Mouse (Mus musculus): Measurements from ENCODE around the gene Rprd1b. TPM values are rescaled to one million over a fixed set of nuclear protein-coding genes. Genes with fewer than 3 reads are reported as not detected.

Rprd1b gene
- polyA plus RNA-seq, 1 experiment from 2014 or later: 64.4 TPM

DNA sequence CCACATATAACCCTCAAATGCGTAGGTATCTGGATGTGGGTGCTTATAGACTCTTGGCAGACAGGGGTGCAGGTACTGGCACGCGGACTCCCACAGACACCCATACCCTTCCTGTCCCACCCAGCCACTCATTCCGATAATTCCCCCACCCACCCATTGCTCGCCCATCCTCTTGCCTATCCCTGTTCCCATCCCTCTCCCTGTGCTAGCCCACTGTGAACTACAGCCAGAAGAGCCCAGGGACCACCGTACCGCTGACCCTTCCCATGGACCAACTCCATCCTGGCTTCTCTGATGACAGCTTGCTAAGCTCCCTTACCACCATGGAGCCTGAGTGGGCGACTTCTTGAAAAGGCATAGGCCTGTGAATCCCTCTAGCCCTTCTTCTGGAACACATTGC, 118.7 kb downstream of the Rprd1b start:
- no peaks in the 10 kb centered on the region for H3K9me3 ChIP-seq (replicated peaks)
- peaks cover 40% of the 10 kb centered on the region for H3K27me3 ChIP-seq (ENCODE audit: low read depth, poor library complexity, severe bottlenecking)
- no peak overlapping the region for H3K27ac ChIP-seq
- H3K36me3 ChIP-seq: no peaks in the 10 kb centered on the region
- no peak for DNase-seq (ENCODE audit: low spot score)
- WGBS: 93% methylated on average over 8 of the region's 8 CpGs
- no peak overlapping the region for H3K4me3 ChIP-seq
- peaks cover 29% of the 10 kb centered on the region for H3K4me1 ChIP-seq

DNA sequence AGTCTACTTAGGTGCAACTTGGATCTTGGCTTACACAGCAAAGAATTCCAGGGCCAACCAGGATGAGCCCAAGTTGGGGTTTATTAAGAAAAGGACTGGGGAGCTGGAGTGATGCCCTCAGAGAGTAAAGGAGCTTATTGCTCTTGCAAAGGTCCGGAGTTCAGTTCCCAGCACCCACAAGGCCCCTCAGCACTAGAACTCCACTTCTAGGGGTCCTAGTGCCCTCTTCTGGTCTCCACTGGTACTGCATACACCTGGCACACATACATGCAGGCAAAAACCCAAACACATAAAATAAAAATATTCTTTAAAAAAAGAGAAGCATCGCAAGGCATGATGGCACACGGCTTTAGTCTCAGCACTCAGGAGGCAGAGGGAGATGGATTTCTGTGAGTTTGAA, 122.8 kb downstream of the Rprd1b start:
- Histone ChIP-seq H3K4me3 (no peak overlapping the region), H3K27ac (no peak overlapping the region), H3K4me1 (peaks cover 27% of the 10 kb centered on the region), H3K9me3 (replicated peaks) (no peaks in the 10 kb centered on the region), H3K27me3 (ENCODE audit: low read depth, poor library complexity, severe bottlenecking) (peaks cover 25% of the 10 kb centered on the region), H3K36me3 (no peaks in the 10 kb centered on the region)
- DNase-seq (ENCODE audit: low spot score): no peak
- WGBS: 98% methylated on average over 3 of the region's 3 CpGs

DNA sequence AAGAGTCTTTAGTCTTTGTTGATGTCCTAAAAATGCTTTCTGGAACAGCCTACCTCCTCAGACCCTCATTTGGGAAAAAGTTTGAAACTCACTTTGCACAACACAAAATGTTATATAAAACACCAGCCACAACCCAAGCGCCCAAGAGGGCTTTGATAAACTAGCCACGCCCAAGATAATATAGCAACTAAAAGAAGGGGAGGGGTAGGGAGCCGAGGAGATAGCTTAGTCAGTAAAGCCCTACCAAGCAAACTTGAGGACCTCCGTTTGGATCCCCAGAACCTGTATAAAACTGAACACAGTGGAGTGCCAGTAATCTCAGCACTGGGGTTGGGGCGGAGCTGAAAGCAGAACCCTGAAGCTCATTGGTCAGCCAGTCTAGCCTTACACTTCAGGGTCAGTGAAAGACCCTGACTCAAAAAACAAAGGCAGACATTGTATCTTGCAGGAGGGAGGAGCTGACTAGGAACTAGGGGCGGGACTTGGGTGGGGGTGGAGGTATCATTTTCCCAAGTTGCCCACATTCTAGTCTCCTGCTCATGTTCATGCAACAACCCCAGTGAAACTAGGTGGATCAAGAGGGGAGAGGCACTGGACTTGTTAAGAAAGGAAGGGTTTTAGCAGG, 124.5 kb downstream of the Rprd1b start:
- peak overlapping the region; percentile 82 for H3K27ac ChIP-seq
- no peak for DNase-seq (ENCODE audit: low spot score)
- H3K27me3 ChIP-seq (ENCODE audit: low read depth, poor library complexity, severe bottlenecking): peaks cover 10% of the 10 kb centered on the region; the same call in 1 of the 2 replicates
- 54% methylated on average over 6 of the region's 6 CpGs for WGBS
- H3K4me1 ChIP-seq: peaks cover 24% of the 10 kb centered on the region
- H3K4me3 ChIP-seq: no peak overlapping the region
- no peaks in the 10 kb centered on the region for H3K9me3 ChIP-seq (replicated peaks)
- no peaks in the 10 kb centered on the region for H3K36me3 ChIP-seq

DNA sequence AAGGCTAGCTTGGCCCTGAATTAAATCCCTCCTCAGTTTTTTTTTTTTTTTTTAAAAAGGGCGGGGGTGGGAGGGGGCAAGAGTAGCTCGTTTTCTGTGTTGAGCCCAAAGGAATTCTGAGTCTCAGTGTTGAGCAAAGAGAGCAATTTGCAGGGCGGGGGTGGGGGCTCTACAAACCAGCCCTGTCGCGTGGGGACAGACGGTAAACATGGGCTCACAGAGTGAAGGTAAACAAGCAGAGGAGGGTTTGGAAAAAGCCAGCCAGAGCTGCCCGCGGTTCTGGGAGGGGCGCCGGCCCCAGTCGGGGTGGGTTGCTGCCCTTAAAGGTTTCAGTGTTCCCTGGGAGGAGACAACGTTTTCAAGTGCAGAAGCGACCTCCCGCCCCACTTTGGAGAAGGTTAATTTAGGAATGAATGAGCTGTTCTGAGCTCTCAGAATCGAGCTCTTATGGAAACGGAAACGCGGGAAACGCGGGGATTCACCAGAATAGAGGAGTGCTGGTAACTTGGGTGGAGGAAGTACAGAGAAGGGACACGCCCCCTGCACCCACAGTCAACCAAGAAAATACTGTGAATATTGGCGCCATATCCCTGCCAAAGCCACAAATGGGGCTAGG, 125.5 kb downstream of the Rprd1b start:
- DNase-seq (ENCODE audit: low spot score): peak; percentile 62
- Histone ChIP-seq H3K4me3 (peak overlapping the region; percentile 51), H3K4me1 (peaks cover 24% of the 10 kb centered on the region), H3K36me3 (no peaks in the 10 kb centered on the region), H3K27me3 (ENCODE audit: low read depth, poor library complexity, severe bottlenecking) (0 out of 2 replicates have a peak, but pooled peaks cover 7% of the 10 kb centered on the region), H3K9me3 (replicated peaks) (no peaks in the 10 kb centered on the region), H3K27ac (peak overlapping the region; percentile 82)
- WGBS: 1% methylated on average over 22 of the region's 22 CpGs

DNA sequence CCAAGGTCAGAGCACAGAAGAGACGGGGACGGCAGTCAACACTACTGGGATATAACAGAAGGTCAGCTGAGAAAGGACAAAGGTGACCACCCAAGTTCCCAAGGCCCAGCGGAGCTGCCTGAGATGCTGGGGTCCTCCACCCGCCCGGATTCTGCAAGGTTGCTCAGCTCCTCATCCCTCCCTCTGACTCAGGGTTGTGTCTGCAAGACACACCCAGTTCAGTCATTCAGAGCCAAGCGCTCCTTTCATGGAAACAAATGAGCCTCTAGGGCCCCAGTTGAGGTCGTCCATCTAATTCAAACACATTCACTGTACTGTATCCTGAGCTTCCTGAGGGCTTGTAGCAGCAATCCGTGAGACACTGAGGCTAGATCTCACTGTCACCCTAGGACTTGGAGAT, 126.3 kb downstream of the Rprd1b start:
- H3K4me1 ChIP-seq: peaks cover 27% of the 10 kb centered on the region
- 0 out of 2 replicates have a peak, but pooled peaks cover 7% of the 10 kb centered on the region for H3K27me3 ChIP-seq (ENCODE audit: low read depth, poor library complexity, severe bottlenecking)
- H3K9me3 ChIP-seq (replicated peaks): no peaks in the 10 kb centered on the region
- 64% methylated on average over 8 of the region's 8 CpGs for WGBS
- no peak overlapping the region for H3K4me3 ChIP-seq
- H3K27ac ChIP-seq: peak overlapping the region; percentile 82; the same call in 1 of the 2 replicates
- DNase-seq (ENCODE audit: low spot score): no peak
- H3K36me3 ChIP-seq: no peaks in the 10 kb centered on the region

DNA sequence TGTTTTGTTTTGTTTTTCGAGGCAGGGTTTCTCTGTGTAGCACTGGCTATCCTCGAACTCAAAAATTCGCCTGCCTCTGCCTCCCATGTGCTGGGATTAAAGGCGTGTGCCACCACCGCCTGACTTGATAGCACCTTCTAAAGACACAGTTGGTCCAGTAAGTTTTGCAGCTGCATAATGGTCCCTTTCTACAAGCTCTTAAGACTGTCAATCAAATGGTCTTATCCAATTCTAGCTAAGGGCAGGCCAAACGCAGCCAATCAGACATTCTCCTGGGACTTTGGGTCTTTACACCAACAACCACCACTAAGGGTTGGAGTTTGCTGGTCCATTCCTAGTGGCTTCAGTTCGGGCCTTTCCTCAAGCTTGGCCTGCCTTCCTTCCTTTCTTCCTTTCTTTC, 126.8 kb downstream of the Rprd1b start:
- WGBS: 86% methylated on average over 7 of the region's 7 CpGs
- no peaks in the 10 kb centered on the region for H3K36me3 ChIP-seq
- H3K27ac ChIP-seq: no peak overlapping the region
- H3K27me3 ChIP-seq (ENCODE audit: low read depth, poor library complexity, severe bottlenecking): 0 out of 2 replicates have a peak, but pooled peaks cover 7% of the 10 kb centered on the region
- peaks cover 32% of the 10 kb centered on the region for H3K4me1 ChIP-seq
- no peak for DNase-seq (ENCODE audit: low spot score)
- H3K9me3 ChIP-seq (replicated peaks): no peaks in the 10 kb centered on the region
- H3K4me3 ChIP-seq: no peak overlapping the region

DNA sequence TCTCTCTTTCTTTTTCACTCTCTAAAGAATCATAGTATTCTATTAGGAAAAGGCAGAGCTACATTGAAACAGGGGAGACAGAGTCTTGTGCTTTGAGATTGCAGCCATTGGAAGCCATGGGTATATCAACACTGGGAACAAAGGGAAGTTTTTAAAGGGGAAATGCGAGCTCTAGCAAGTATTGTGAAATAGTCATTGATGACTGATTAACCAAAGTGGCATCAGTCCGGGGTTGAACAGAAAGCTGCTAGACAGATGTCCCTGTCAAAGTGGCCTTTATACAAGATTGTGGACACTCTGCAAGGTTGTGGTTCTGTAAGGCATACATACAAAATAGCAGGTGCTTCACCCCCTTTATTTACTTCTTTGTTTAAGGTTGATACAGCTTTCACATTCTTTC, 127.3 kb downstream of the Rprd1b start:
- WGBS: 87% methylated on average over 2 of the region's 2 CpGs
- Histone ChIP-seq H3K4me1 (peaks cover 37% of the 10 kb centered on the region), H3K9me3 (replicated peaks) (no peaks in the 10 kb centered on the region), H3K27me3 (ENCODE audit: low read depth, poor library complexity, severe bottlenecking) (0 out of 2 replicates have a peak, but pooled peaks cover 7% of the 10 kb centered on the region), H3K27ac (no peak overlapping the region), H3K36me3 (no peaks in the 10 kb centered on the region), H3K4me3 (no peak overlapping the region)
- DNase-seq (ENCODE audit: low spot score): no peak

DNA sequence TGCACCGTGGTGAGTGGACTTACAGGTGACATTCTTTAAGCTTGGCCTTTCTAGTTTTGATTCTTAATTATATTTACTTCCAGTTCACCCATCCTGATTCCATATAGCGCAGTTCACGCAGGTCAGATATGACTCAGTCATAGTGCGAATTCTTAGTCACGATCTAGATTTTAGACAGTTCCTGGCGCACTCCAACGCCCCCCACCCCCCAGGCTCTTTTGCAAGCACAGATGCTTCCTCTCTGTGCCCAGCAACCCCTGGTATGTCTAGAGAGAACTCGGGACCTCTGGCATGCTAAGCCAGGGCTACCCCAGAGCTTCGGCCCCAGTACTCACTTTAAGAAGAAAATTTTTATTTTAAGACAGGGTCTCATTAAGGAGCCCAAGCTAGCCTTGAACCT, 128.2 kb downstream of the Rprd1b start:
- no peak for DNase-seq (ENCODE audit: low spot score)
- H3K4me3 ChIP-seq: no peak overlapping the region
- no peak overlapping the region for H3K27ac ChIP-seq
- H3K36me3 ChIP-seq: no peaks in the 10 kb centered on the region
- 91% methylated on average over 9 of the region's 9 CpGs for WGBS
- no peaks in the 10 kb centered on the region for H3K9me3 ChIP-seq (replicated peaks)
- H3K4me1 ChIP-seq: peaks cover 39% of the 10 kb centered on the region
- H3K27me3 ChIP-seq (ENCODE audit: low read depth, poor library complexity, severe bottlenecking): 0 out of 2 replicates have a peak, but pooled peaks cover 7% of the 10 kb centered on the region

DNA sequence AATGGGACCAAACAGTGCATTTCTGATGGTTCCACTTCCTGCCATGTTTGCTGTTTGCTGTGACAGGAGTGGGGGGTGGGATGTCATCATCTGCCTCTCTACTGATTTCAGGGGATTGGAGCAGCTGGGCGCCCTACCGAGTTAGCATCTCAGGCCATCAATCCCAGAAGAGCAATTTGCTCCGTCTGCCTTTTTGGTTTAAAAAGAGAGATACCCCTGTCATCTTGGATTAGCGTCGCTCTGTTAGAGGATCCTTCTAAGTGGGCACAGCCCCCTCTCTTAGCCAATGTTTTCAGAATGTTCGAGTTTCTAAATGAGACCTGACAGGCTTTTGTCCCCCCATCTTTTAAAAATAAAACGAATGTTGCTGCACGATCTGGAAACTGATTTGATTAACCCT, 129.4 kb downstream of the Rprd1b start:
- H3K27ac ChIP-seq: no peak overlapping the region
- no peak overlapping the region for H3K4me3 ChIP-seq
- 75% methylated on average over 8 of the region's 8 CpGs for WGBS
- DNase-seq (ENCODE audit: low spot score): no peak
- no peaks in the 10 kb centered on the region for H3K36me3 ChIP-seq
- H3K9me3 ChIP-seq (replicated peaks): no peaks in the 10 kb centered on the region
- H3K4me1 ChIP-seq: peaks cover 35% of the 10 kb centered on the region
- H3K27me3 ChIP-seq (ENCODE audit: low read depth, poor library complexity, severe bottlenecking): 0 out of 2 replicates have a peak, but pooled peaks cover 7% of the 10 kb centered on the region

DNA sequence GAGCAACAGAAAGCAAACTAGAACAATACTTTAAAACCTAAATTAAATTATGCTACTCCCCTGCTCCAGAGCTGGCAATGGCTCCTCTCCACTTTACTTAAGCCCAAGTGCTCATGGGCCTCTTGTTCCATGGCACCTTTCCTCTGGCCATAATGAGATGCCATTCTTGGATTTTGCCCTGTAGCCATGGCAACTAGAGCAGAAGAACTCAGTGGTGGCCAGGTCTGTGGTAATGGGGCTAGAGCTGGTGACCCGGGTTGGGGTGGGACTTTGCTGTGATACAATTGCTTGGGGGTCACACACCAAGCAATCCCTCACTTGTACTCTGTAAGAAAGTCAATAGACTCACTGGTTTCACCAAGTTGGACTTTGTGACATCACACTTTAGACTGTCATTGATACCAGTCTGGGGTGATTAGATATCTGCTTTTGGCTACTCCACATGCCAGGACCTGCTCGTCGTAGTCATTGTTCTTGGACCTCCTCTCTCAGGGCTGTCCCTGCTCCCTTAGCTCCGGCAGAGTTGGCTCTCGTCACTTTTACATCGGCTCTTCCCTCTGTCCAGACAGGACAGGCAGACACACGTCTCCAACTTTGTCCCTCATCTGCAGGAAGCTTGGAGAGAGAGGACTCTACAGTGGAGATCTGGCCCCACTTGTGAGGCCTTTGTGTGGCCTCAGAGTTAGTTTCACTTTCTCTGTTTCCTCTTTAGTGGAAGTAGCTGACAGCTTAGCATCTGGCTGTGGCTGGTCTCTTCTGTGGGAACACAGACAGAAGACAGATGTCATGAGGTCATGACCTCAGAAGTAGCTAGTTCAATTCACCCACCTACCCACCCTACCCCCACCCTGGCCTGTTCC, 131.3 kb downstream of the Rprd1b start:
- 45% methylated on average over 7 of the region's 7 CpGs for WGBS
- no peak for DNase-seq (ENCODE audit: low spot score)
- Histone ChIP-seq H3K36me3 (no peaks in the 10 kb centered on the region), H3K4me3 (no peak overlapping the region), H3K27me3 (ENCODE audit: low read depth, poor library complexity, severe bottlenecking) (0 out of 2 replicates have a peak, but pooled peaks cover 2% of the 10 kb centered on the region), H3K4me1 (peaks cover 19% of the 10 kb centered on the region), H3K9me3 (replicated peaks) (no peaks in the 10 kb centered on the region), H3K27ac (peak overlapping the region; percentile 61)

DNA sequence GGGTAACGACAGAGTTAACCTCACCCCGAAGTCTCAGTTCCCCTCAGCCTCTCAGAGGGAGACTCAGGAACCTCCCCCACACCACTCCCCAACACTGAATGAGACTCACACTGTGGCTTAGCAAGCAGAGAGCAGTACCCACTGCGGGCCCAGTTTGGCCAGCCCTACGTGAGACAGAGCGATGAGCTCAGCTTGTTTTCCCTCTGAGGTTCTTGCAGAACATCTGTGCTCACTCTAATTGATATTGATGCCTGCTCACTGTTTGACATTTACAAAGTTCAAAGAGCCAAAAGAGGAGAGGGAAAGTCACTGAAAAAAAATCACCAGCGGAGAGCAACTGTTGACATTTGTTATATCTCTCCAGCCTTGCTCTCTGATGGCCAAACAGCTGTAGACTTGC, 133.5 kb downstream of the Rprd1b start:
- no peak overlapping the region for H3K27ac ChIP-seq
- DNase-seq (ENCODE audit: low spot score): no peak
- no peaks in the 10 kb centered on the region for H3K27me3 ChIP-seq (ENCODE audit: low read depth, poor library complexity, severe bottlenecking)
- no peaks in the 10 kb centered on the region for H3K9me3 ChIP-seq (replicated peaks)
- H3K4me1 ChIP-seq: peaks cover 19% of the 10 kb centered on the region
- no peaks in the 10 kb centered on the region for H3K36me3 ChIP-seq
- H3K4me3 ChIP-seq: no peak overlapping the region
- WGBS: 76% methylated on average over 6 of the region's 6 CpGs

DNA sequence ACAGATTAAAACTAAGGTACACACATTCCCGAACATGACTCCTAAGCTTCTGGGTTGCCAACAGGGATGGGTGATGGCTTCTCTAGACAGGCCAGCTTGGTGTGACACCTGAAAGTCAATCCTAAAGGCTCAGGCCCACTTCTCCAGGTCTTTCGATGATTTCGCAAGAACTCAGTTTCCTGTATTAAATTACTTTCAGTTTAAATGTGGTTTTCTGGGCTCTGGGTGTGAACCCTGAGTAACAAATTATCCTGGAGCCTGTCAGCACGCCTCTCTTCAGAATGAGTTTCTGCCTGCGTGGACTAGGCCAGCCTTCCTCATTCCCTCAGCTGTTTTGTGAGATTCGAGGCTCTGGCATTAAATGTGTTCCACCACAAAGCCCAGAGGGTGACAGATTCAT, 134.7 kb downstream of the Rprd1b start:
- no peak overlapping the region for H3K27ac ChIP-seq
- WGBS: 68% methylated on average over 6 of the region's 6 CpGs
- H3K36me3 ChIP-seq: no peaks in the 10 kb centered on the region
- no peaks in the 10 kb centered on the region for H3K27me3 ChIP-seq (ENCODE audit: low read depth, poor library complexity, severe bottlenecking)
- H3K4me3 ChIP-seq: no peak overlapping the region
- H3K9me3 ChIP-seq (replicated peaks): no peaks in the 10 kb centered on the region
- H3K4me1 ChIP-seq: peaks cover 19% of the 10 kb centered on the region
- no peak for DNase-seq (ENCODE audit: low spot score)

DNA sequence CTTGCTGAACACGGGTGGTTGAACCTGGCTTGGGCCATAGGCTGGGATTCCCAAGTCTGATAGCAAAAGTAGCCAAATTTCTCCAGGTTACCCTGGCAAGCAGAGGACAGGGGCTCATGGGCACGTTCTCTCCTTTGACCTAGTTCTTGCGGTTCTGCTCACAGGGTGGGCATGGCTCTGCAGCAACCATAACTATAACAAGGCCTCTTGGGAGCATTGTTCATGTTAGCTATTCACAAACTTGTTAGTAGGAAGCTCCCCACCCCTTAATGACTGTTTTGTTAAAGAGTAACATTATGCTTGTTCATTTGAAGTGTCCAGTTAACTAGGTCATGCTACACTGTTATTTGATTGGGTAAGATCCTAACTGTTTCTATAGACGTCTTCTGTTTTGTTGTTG, 137.5 kb downstream of the Rprd1b start:
- 86% methylated on average over 4 of the region's 4 CpGs for WGBS
- Histone ChIP-seq H3K4me1 (0 out of 2 replicates have a peak, but pooled peaks cover 4% of the 10 kb centered on the region), H3K36me3 (no peaks in the 10 kb centered on the region), H3K9me3 (replicated peaks) (no peaks in the 10 kb centered on the region), H3K27me3 (ENCODE audit: low read depth, poor library complexity, severe bottlenecking) (no peaks in the 10 kb centered on the region), H3K4me3 (no peak overlapping the region), H3K27ac (no peak overlapping the region)
- DNase-seq (ENCODE audit: low spot score): no peak

Data from limb, embryonic 10.5 days (tissue).